Mouse (Mus musculus): ENCODE measurements at regions not wholly inside any gene's neighbourhood (a gene's known extent, or its start where the extent isn't known, plus 50 kb on each side); places are given as distances from the start of the nearest gene placed in this dataset.
"Not testable (repeated sequence)": the region's sequence is repeated elsewhere in the genome, so short reads cannot be mapped to it uniquely, and the experiment has no call there.

GRCm38 (mm10) chr4:69471200-69471599 is 517.0 kb upstream of the Brinp1 start:
- Histone ChIP-seq H3K27me3 (replicated peaks; ENCODE audit: control insufficient read depth, insufficient read depth, low read length) (no peaks in the 10 kb centered on the region), H3K4me2 (ENCODE audit: low read length) (no peak overlapping the region), H3K27ac (ENCODE audit: low read depth, low read length) (no peak overlapping the region), H3K9ac (ENCODE audit: low read length) (no peak overlapping the region), H3K4me1 (ENCODE audit: control insufficient read depth, insufficient read depth, low read length) (peaks cover 4% of the 10 kb centered on the region; the same call in 1 of the 2 replicates), H3K4me3 (ENCODE audit: low read depth, low read length) (no peak overlapping the region), H3K36me3 (ENCODE audit: control insufficient read depth, insufficient read depth, low read length) (no peaks in the 10 kb centered on the region), H3K9me3 (replicated peaks; ENCODE audit: control insufficient read depth, low read length) (no peaks in the 10 kb centered on the region)
- WGBS: 88% methylated on average over 1 of the region's 1 CpGs
- ATAC-seq (peak; percentile 40; the same call in 1 of the 2 replicates), DNase-seq (ENCODE audit: low spot score) (no peak)

GRCm38 (mm10) chr4:69459990-69460389 is 505.8 kb upstream of the Brinp1 start:
- no peak for ATAC-seq
- H3K4me1 ChIP-seq (ENCODE audit: control insufficient read depth, insufficient read depth, low read length): no peaks in the 10 kb centered on the region

GRCm38 (mm10) chr4:69456420-69456819 is 502.2 kb upstream of the Brinp1 start:
- no peak overlapping the region for H3K27ac ChIP-seq (ENCODE audit: low read depth, low read length)
- 93% methylated on average over 4 of the region's 4 CpGs for WGBS

More at GRCm38 (mm10) chr4:69459990-69460389, 505.8 kb upstream of the Brinp1 start:
- H3K4me3 ChIP-seq (ENCODE audit: low read depth, low read length): no peak overlapping the region
- H3K27me3 ChIP-seq (replicated peaks; ENCODE audit: control insufficient read depth, insufficient read depth, low read length): no peaks in the 10 kb centered on the region
- H3K9ac ChIP-seq (ENCODE audit: low read length): no peak overlapping the region
- H3K4me2 ChIP-seq (ENCODE audit: low read length): no peak overlapping the region
- no peak for DNase-seq (ENCODE audit: low spot score)
- no peaks in the 10 kb centered on the region for H3K9me3 ChIP-seq (replicated peaks; ENCODE audit: control insufficient read depth, low read length)
- H3K27ac ChIP-seq (ENCODE audit: low read depth, low read length): no peak overlapping the region
- no peaks in the 10 kb centered on the region for H3K36me3 ChIP-seq (ENCODE audit: control insufficient read depth, insufficient read depth, low read length)

GRCm38 (mm10) chr4:69446161-69446560 is 492.0 kb upstream of the Brinp1 start:
- Histone ChIP-seq H3K4me1 (ENCODE audit: control insufficient read depth, insufficient read depth, low read length) (no peaks in the 10 kb centered on the region), H3K9ac (ENCODE audit: low read length) (no peak overlapping the region), H3K36me3 (ENCODE audit: control insufficient read depth, insufficient read depth, low read length) (no peaks in the 10 kb centered on the region), H3K27ac (ENCODE audit: low read depth, low read length) (no peak overlapping the region), H3K27me3 (replicated peaks; ENCODE audit: control insufficient read depth, insufficient read depth, low read length) (no peaks in the 10 kb centered on the region), H3K9me3 (replicated peaks; ENCODE audit: control insufficient read depth, low read length) (no peaks in the 10 kb centered on the region), H3K4me2 (ENCODE audit: low read length) (no peak overlapping the region), H3K4me3 (ENCODE audit: low read depth, low read length) (no peak overlapping the region)
- WGBS: 89% methylated on average over 6 of the region's 6 CpGs
- ATAC-seq: no peak
- no peak for DNase-seq (ENCODE audit: low spot score)

More at GRCm38 (mm10) chr4:69456420-69456819, 502.2 kb upstream of the Brinp1 start:
- ATAC-seq (no peak), DNase-seq (ENCODE audit: low spot score) (no peak)
- Histone ChIP-seq H3K4me1 (ENCODE audit: control insufficient read depth, insufficient read depth, low read length) (no peaks in the 10 kb centered on the region), H3K27me3 (replicated peaks; ENCODE audit: control insufficient read depth, insufficient read depth, low read length) (no peaks in the 10 kb centered on the region), H3K4me2 (ENCODE audit: low read length) (no peak overlapping the region), H3K9me3 (replicated peaks; ENCODE audit: control insufficient read depth, low read length) (no peaks in the 10 kb centered on the region), H3K36me3 (ENCODE audit: control insufficient read depth, insufficient read depth, low read length) (no peaks in the 10 kb centered on the region), H3K9ac (ENCODE audit: low read length) (no peak overlapping the region), H3K4me3 (ENCODE audit: low read depth, low read length) (no peak overlapping the region)

DNA sequence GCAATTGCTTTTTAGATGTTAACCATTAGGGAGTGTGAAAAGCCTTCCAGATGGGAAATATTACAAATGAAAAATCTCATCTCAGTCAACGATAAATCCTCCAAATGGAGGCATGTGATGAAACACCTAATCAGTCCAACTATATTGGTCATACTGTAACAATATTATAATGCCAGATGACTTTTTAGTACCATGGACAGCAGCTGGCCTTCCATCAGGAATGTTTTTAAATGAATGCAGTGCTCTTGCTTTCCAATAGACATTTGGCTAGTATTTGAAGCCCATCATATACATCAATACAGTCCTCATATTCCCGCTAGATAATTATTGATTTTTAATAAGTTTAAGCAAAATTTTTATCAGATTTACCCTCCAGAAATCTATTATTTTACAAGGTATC is 489.8 kb upstream of the Brinp1 start:
- Histone ChIP-seq H3K36me3 (ENCODE audit: control insufficient read depth, insufficient read depth, low read length) (no peaks in the 10 kb centered on the region), H3K4me3 (ENCODE audit: low read depth, low read length) (no peak overlapping the region), H3K27ac (ENCODE audit: low read depth, low read length) (no peak overlapping the region), H3K9me3 (replicated peaks; ENCODE audit: control insufficient read depth, low read length) (no peaks in the 10 kb centered on the region), H3K4me2 (ENCODE audit: low read length) (no peak overlapping the region), H3K4me1 (ENCODE audit: control insufficient read depth, insufficient read depth, low read length) (no peaks in the 10 kb centered on the region), H3K9ac (ENCODE audit: low read length) (no peak overlapping the region), H3K27me3 (replicated peaks; ENCODE audit: control insufficient read depth, insufficient read depth, low read length) (no peaks in the 10 kb centered on the region)
- DNase-seq (ENCODE audit: low spot score): no peak
- no peak for ATAC-seq
- 81% methylated on average over 2 of the region's 2 CpGs for whole genome bisulfite sequencing

DNA sequence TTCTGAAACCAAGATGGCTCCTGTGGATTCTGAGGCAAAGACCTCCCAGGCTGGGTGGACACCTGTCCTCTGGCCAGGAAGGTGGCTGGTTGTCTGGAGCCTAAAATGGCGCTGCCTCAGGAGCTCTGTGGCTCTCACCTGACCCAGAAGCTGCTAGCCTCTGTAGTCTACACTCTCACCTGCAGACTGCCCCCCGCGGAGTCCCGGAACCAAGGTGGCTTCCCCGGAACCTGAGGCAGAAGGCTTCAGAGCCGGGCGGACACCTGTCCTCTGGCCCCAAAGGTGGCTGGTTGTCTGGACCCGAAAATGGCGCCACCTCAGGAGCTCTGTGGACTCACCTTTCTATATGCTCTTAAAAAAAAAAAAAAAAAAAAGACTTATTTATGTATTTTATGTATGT is 481.2 kb upstream of the Brinp1 start:
- no peak overlapping the region for H3K4me3 ChIP-seq (ENCODE audit: low read depth, low read length)
- no peak for ATAC-seq
- 94% methylated on average over 9 of the region's 9 CpGs for WGBS

GRCm38 (mm10) chr4:69410411-69410810 is 456.2 kb upstream of the Brinp1 start:
- not testable (repeated sequence) for H3K36me3 ChIP-seq (ENCODE audit: control insufficient read depth, insufficient read depth, low read length); H3K27me3 ChIP-seq (replicated peaks; ENCODE audit: control insufficient read depth, insufficient read depth, low read length); H3K4me3 ChIP-seq (ENCODE audit: low read depth, low read length); DNase-seq (ENCODE audit: low spot score); H3K9ac ChIP-seq (ENCODE audit: low read length); H3K4me1 ChIP-seq (ENCODE audit: control insufficient read depth, insufficient read depth, low read length); ATAC-seq; H3K27ac ChIP-seq (ENCODE audit: low read depth, low read length); H3K9me3 ChIP-seq (replicated peaks; ENCODE audit: control insufficient read depth, low read length); H3K4me2 ChIP-seq (ENCODE audit: low read length)
- 97% methylated on average over 23 of the region's 23 CpGs for WGBS

More for the DNA sequence above, 481.2 kb upstream of the Brinp1 start:
- no peak overlapping the region for H3K9ac ChIP-seq (ENCODE audit: low read length)
- no peak overlapping the region for H3K4me2 ChIP-seq (ENCODE audit: low read length)
- no peaks in the 10 kb centered on the region for H3K9me3 ChIP-seq (replicated peaks; ENCODE audit: control insufficient read depth, low read length)
- DNase-seq (ENCODE audit: low spot score): no peak
- H3K36me3 ChIP-seq (ENCODE audit: control insufficient read depth, insufficient read depth, low read length): no peaks in the 10 kb centered on the region
- H3K27me3 ChIP-seq (replicated peaks; ENCODE audit: control insufficient read depth, insufficient read depth, low read length): no peaks in the 10 kb centered on the region
- H3K4me1 ChIP-seq (ENCODE audit: control insufficient read depth, insufficient read depth, low read length): no peaks in the 10 kb centered on the region
- no peak overlapping the region for H3K27ac ChIP-seq (ENCODE audit: low read depth, low read length)

- no peaks in the 10 kb centered on the region for H3K36me3 ChIP-seq (ENCODE audit: control insufficient read depth, insufficient read depth, low read length)
- H3K4me1 ChIP-seq (ENCODE audit: control insufficient read depth, insufficient read depth, low read length): no peaks in the 10 kb centered on the region
- ATAC-seq (no peak), DNase-seq (ENCODE audit: low spot score) (peak; percentile 14)
- H3K9ac ChIP-seq (ENCODE audit: low read length): no peak overlapping the region
- no peak overlapping the region for H3K27ac ChIP-seq (ENCODE audit: low read depth, low read length)
- H3K27me3 ChIP-seq (replicated peaks; ENCODE audit: control insufficient read depth, insufficient read depth, low read length): no peaks in the 10 kb centered on the region
- no peaks in the 10 kb centered on the region for H3K9me3 ChIP-seq (replicated peaks; ENCODE audit: control insufficient read depth, low read length)
- no peak overlapping the region for H3K4me3 ChIP-seq (ENCODE audit: low read depth, low read length)
- H3K4me2 ChIP-seq (ENCODE audit: low read length): no peak overlapping the region
- WGBS: 75% methylated on average over 3 of the region's 3 CpGs
Measured at GRCm38 (mm10) chr4:69395451-69395850, 441.3 kb upstream of the Brinp1 start.

DNA sequence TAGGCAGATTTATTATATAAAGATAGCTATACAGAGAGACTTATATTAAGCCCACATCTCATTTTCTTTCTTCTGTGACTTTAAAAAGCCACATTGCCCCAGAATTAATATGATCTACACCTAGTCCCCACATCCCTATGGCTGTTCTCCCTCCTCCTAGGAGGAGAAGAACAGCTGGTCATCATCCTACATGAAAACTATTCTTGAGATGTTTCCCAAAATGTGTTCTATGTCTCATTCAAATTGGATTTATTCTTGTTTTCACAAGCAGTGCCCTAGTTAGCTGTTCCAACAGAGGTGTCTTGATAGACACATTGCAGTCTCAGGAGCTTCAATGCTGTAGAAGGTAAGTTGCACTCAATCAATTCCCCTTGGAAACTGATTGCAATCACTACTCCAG is 429.1 kb upstream of the Brinp1 start:
- Histone ChIP-seq H3K4me3 (ENCODE audit: low read depth, low read length) (no peak overlapping the region), H3K4me2 (ENCODE audit: low read length) (no peak overlapping the region), H3K4me1 (ENCODE audit: control insufficient read depth, insufficient read depth, low read length) (no peaks in the 10 kb centered on the region), H3K27me3 (replicated peaks; ENCODE audit: control insufficient read depth, insufficient read depth, low read length) (no peaks in the 10 kb centered on the region), H3K36me3 (ENCODE audit: control insufficient read depth, insufficient read depth, low read length) (no peaks in the 10 kb centered on the region), H3K9ac (ENCODE audit: low read length) (no peak overlapping the region), H3K27ac (ENCODE audit: low read depth, low read length) (no peak overlapping the region), H3K9me3 (replicated peaks; ENCODE audit: control insufficient read depth, low read length) (no peaks in the 10 kb centered on the region)
- DNase-seq (ENCODE audit: low spot score): no peak
- ATAC-seq: no peak
